Mouse (Mus musculus) kidney, embryonic 16.5 days (tissue): ENCODE data around the gene Cdadc1. TPM values are rescaled to one million over a fixed set of nuclear protein-coding genes. Genes with fewer than 3 reads are reported as not detected.
"Not testable (repeated sequence)": the region's sequence is repeated elsewhere in the genome, so short reads cannot be mapped to it uniquely, and the experiment has no call there.

Experiments used
- ATAC-seq: fragments of 200-750 bp; cut with Nextera tagmentation; 2 replicates; pipeline ENCODE4 v1.8.0; 2017; ENCODE audit warnings: moderate TSS enrichment; ENCODE audit not compliant: low FRiP score, low TSS enrichment
- H3K27ac ChIP-seq: fragments of 300-500 bp; sonication (generic); 2 replicates; pipeline ENCODE4 v1.5.1; 2014; ENCODE audit warnings: low read length
- H3K27me3 ChIP-seq: fragments of 300-500 bp; sonication (generic); 2 replicates; pipeline ENCODE4 v1.6.1; 2014; ENCODE audit warnings: low read length, control low read depth, mixed read lengths; ENCODE audit not compliant: insufficient read depth
- H3K36me3 ChIP-seq: fragments of 300-500 bp; sonication (generic); 2 replicates; pipeline ENCODE4 v1.6.1; 2014; ENCODE audit warnings: low read length, control low read depth, mixed read lengths; ENCODE audit not compliant: insufficient read depth
- H3K4me1 ChIP-seq: fragments of 300-500 bp; sonication (generic); 2 replicates; pipeline ENCODE4 v1.6.1; 2014; ENCODE audit warnings: low read length, control low read depth, mixed read lengths; ENCODE audit not compliant: insufficient read depth
- H3K4me2 ChIP-seq: fragments of 300-500 bp; sonication (generic); replicated peaks from 2 replicates; pipeline ENCODE4 v1.6.1; 2014; ENCODE audit warnings: low read depth, low read length
- H3K4me3 ChIP-seq: fragments of 300-500 bp; sonication (generic); 2 replicates; pipeline ENCODE4 v1.5.1; 2014; ENCODE audit warnings: mild to moderate bottlenecking, low read length
- H3K9ac ChIP-seq: fragments of 300-500 bp; sonication (generic); replicated peaks from 2 replicates; pipeline ENCODE4 v1.6.1; 2014; ENCODE audit warnings: low read length
- H3K9me3 ChIP-seq: fragments of 300-500 bp; sonication (generic); 2 replicates; pipeline ENCODE4 v1.6.1; 2016; ENCODE audit warnings: low read length, control low read depth
- WGBS: fragments of 180-500 bp; shearing (Covaris S2); extraction: QIAGEN DNeasy Blood & Tissue Kit; methylation state at CpG from one replicate; pipeline ENCODE4 v1.1.7; 2014; 5-methylcytosine and 5-hydroxymethylcytosine counted together
- polyA plus RNA-seq: library from polyadenylated mRNA; unstranded; fragments of >200 nt; fragmentation: Nextera tagmentation; extraction: Ambion mirVana; gene quantifications from 2 replicates; pipeline ENCODE4 v1.2.1, GENCODE M21; 2015

The Cdadc1 gene
- polyA plus RNA-seq, 1 experiment from 2014 or later: 38.9 TPM

GRCm38 (mm10) chr14:59616802-59617201 is 19.0 kb upstream of the Cdadc1 start:
- no peaks in the 10 kb centered on the region for H3K36me3 ChIP-seq
- 41% methylated on average over 7 of the region's 7 CpGs for WGBS

GRCm38 (mm10) chr14:59614149-59614548 is 16.4 kb upstream of the Cdadc1 start:
- H3K27me3 ChIP-seq, H3K9ac ChIP-seq, H3K9me3 ChIP-seq, ATAC-seq, H3K4me3 ChIP-seq, H3K4me2 ChIP-seq, H3K36me3 ChIP-seq, H3K27ac ChIP-seq, H3K4me1 ChIP-seq: not testable (repeated sequence)
- 70% methylated on average over 3 of the region's 3 CpGs for WGBS

More at GRCm38 (mm10) chr14:59616802-59617201, 19.0 kb upstream of the Cdadc1 start:
- no peak overlapping the region for H3K27ac ChIP-seq
- no peak for ATAC-seq
- no peaks in the 10 kb centered on the region for H3K27me3 ChIP-seq
- H3K4me3 ChIP-seq: no peak overlapping the region
- H3K9ac ChIP-seq: no peak overlapping the region
- no peak overlapping the region for H3K4me2 ChIP-seq
- no peaks in the 10 kb centered on the region for H3K9me3 ChIP-seq
- H3K4me1 ChIP-seq: no peaks in the 10 kb centered on the region

GRCm38 (mm10) chr14:59612920-59613625 is 15.3 kb upstream of the Cdadc1 start:
- H3K27ac ChIP-seq: no peak overlapping the region
- no peaks in the 10 kb centered on the region for H3K9me3 ChIP-seq
- no peak overlapping the region for H3K9ac ChIP-seq
- H3K27me3 ChIP-seq: no peaks in the 10 kb centered on the region
- no peak overlapping the region for H3K4me3 ChIP-seq
- H3K36me3 ChIP-seq: no peaks in the 10 kb centered on the region
- H3K4me1 ChIP-seq: no peaks in the 10 kb centered on the region
- H3K4me2 ChIP-seq: no peak overlapping the region
- WGBS: 47% methylated on average over 14 of the region's 14 CpGs
- ATAC-seq: no peak

- no peak overlapping the region for H3K4me3 ChIP-seq
- no peaks in the 10 kb centered on the region for H3K4me1 ChIP-seq
- 30% methylated on average over 3 of the region's 3 CpGs for WGBS
- H3K9ac ChIP-seq: no peak overlapping the region
- H3K27me3 ChIP-seq: peaks cover 4% of the 10 kb centered on the region; the same call in 1 of the 2 replicates
- no peak for ATAC-seq
- no peak overlapping the region for H3K4me2 ChIP-seq
- H3K36me3 ChIP-seq: no peaks in the 10 kb centered on the region
- H3K27ac ChIP-seq: no peak overlapping the region
- no peaks in the 10 kb centered on the region for H3K9me3 ChIP-seq
Measured at GRCm38 (mm10) chr14:59607021-59607420, 9.3 kb upstream of the Cdadc1 start.

- Histone ChIP-seq H3K4me1 (no peaks in the 10 kb centered on the region), H3K27ac (no peak overlapping the region), H3K36me3 (no peaks in the 10 kb centered on the region), H3K27me3 (peaks cover 6% of the 10 kb centered on the region; the same call in 1 of the 2 replicates), H3K4me2 (no peak overlapping the region), H3K4me3 (no peak overlapping the region), H3K9me3 (no peaks in the 10 kb centered on the region), H3K9ac (no peak overlapping the region)
- peak; percentile 35; the same call in 1 of the 2 replicates for ATAC-seq
- WGBS: 21% methylated on average over 5 of the region's 5 CpGs
Measured at GRCm38 (mm10) chr14:59605671-59606353, 8.1 kb upstream of the Cdadc1 start.

GRCm38 (mm10) chr14:59604002-59604645 is 6.4 kb upstream of the Cdadc1 start:
- WGBS: 65% methylated on average over 5 of the region's 5 CpGs
- no peak overlapping the region for H3K4me2 ChIP-seq
- no peaks in the 10 kb centered on the region for H3K9me3 ChIP-seq
- no peak overlapping the region for H3K9ac ChIP-seq
- peaks cover 6% of the 10 kb centered on the region; the same call in 1 of the 2 replicates for H3K27me3 ChIP-seq
- H3K36me3 ChIP-seq: no peaks in the 10 kb centered on the region
- no peak overlapping the region for H3K4me3 ChIP-seq
- ATAC-seq: no peak
- H3K27ac ChIP-seq: no peak overlapping the region
- H3K4me1 ChIP-seq: no peaks in the 10 kb centered on the region

- Histone ChIP-seq H3K4me1 (peaks cover 9% of the 10 kb centered on the region), H3K27me3 (peaks cover 6% of the 10 kb centered on the region; the same call in 1 of the 2 replicates), H3K9ac (peak overlapping the region; percentile 85), H3K36me3 (no peaks in the 10 kb centered on the region; the same call in 1 of the 2 replicates), H3K27ac (no peak overlapping the region), H3K9me3 (no peaks in the 10 kb centered on the region), H3K4me2 (peak overlapping the region; percentile 93), H3K4me3 (peak overlapping the region; percentile 88)
- ATAC-seq: peak; percentile 29; the same call in 1 of the 2 replicates
- WGBS: under 1% methylated on average over 8 of the region's 8 CpGs
Measured at GRCm38 (mm10) chr14:59598260-59598627, 485 bp upstream of the Cdadc1 start.

GRCm38 (mm10) chr14:59594988-59595387 is 2.8 kb downstream of the Cdadc1 start:
- Histone ChIP-seq H3K4me1 (peaks cover 9% of the 10 kb centered on the region), H3K4me3 (no peak overlapping the region), H3K4me2 (no peak overlapping the region), H3K27ac (no peak overlapping the region), H3K9ac (no peak overlapping the region), H3K9me3 (no peaks in the 10 kb centered on the region), H3K36me3 (peaks cover 11% of the 10 kb centered on the region; the same call in 1 of the 2 replicates), H3K27me3 (no peaks in the 10 kb centered on the region)
- WGBS: 94% methylated on average over 3 of the region's 3 CpGs
- no peak for ATAC-seq

GRCm38 (mm10) chr14:59592593-59592992 is 5.2 kb downstream of the Cdadc1 start:
- no peak overlapping the region for H3K9ac ChIP-seq
- H3K4me3 ChIP-seq: no peak overlapping the region
- H3K36me3 ChIP-seq: peaks cover 30% of the 10 kb centered on the region
- no peaks in the 10 kb centered on the region for H3K9me3 ChIP-seq
- ATAC-seq: no peak
- 86% methylated on average over 3 of the region's 3 CpGs for WGBS
- peaks cover 9% of the 10 kb centered on the region for H3K4me1 ChIP-seq
- no peaks in the 10 kb centered on the region for H3K27me3 ChIP-seq
- no peak overlapping the region for H3K27ac ChIP-seq
- no peak overlapping the region for H3K4me2 ChIP-seq
